Mouse (Mus musculus) macrophage (primary cell): Measurements from ENCODE around the gene Olfr1298. TPM values are rescaled to one million over a fixed set of nuclear protein-coding genes. Genes with fewer than 3 reads are reported as not detected.

Experiments used
- H3K27ac ChIP-seq: fragments of 350-480 bp; formaldehyde crosslinking; 2 replicates; pipeline ENCODE4 v1.9.0; 2021
- H3K36me3 ChIP-seq: fragments of 350-480 bp; formaldehyde crosslinking; 2 replicates; pipeline ENCODE4 v1.9.0; 2021; ENCODE audit errors: inconsistent target
- H3K4me3 ChIP-seq: fragments of 350-480 bp; formaldehyde crosslinking; 2 replicates; pipeline ENCODE4 v1.9.0; 2021; ENCODE audit errors: inconsistent target
- H3K79me2 ChIP-seq: fragments of 350-480 bp; formaldehyde crosslinking; 2 replicates; pipeline ENCODE4 v1.9.0; 2021; ENCODE audit errors: inconsistent target
- WGBS: methylation state at CpG from one replicate; pipeline ENCODE4 v1.1.7; 2026; ENCODE audit warnings: inconsistent platforms; ENCODE audit not compliant: missing documents; 5-methylcytosine and 5-hydroxymethylcytosine counted together
- polyA plus RNA-seq: library from polyadenylated mRNA; stranded (reverse); fragments of 250-400 nt; gene quantifications from 3 replicates; pipeline ENCODE4 v1.2.4, GENCODE M21; 2018; ENCODE audit warnings: inconsistent platforms
- total RNA-seq, 78 experiments: library from RNA; depleted of rRNA; stranded (reverse); fragments of 250-400 nt; gene quantifications; 1 replicate in 9 of 78; 2 replicates in 24 of 78; 3 replicates in 43 of 78; 4 replicates in 2 of 78; pipeline ENCODE4 v1.2.4; 2018; ENCODE audit warnings: inconsistent platforms in 56 of 78

Gene Olfr1298
- total RNA-seq (2018; cell fraction: chromatin; rRNA removed): not detected
- total RNA-seq (2018; cell fraction: cytosol; rRNA removed): not detected
- total RNA-seq (2018; cell fraction: nucleus; rRNA removed): not detected
- not detected in 3 replicates for polyA plus RNA-seq

DNA sequence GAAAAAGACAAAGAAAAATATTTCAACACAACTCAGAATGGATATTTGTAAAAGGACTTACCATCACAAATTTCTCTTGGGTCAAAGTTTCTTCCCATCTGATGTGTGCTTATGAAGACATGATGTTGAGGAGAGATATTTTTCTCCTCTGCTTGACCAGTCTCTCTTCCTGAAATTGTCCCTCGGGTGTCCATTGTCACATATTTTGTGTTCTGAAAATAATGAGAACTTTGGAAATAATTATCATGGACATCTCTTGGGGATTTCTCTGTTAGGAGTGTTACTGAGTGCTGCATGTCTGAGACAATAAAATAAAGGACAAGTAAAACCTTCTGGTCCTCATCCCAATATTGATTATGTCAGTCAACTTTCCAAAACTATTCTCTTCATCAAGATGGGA is at the start of gene Olfr1298:
Gene Olfr1298, minus strand, starts transcription at position 101 of the 400 bp plus-strand sequence.
- no peak within 1 kb of the TSS for H3K4me3 ChIP-seq
- no peak within 1 kb of the TSS for H3K27ac ChIP-seq
- WGBS: 86% methylated on average over 1 of the region's 1 CpGs
- H3K36me3 ChIP-seq: no peaks in the 10 kb centered on the region
- H3K79me2 ChIP-seq: no peaks in the 10 kb centered on the region

DNA sequence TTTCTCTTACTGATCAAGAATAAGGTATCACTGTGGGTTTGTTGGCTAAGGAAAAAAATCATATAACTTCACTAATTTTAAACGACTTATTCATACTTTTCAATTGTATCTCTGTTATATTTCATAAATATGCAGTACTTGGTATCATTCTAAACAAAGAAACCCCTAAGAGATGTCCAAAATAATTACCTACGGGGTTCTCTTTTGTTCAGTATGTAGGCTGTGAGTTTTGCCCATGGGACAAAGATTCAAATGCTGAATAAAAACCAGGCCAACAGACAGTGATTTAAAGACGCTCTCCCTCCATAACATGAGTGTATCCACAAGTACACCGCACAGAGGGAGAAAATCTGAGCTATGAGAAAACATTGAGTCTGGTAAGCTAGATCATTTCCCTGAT is 12.1 kb upstream of the Olfr1298 start, which contains the start of gene Olfr1299:
Gene Olfr1299, plus strand, starts transcription at position 301 of the 400 bp plus-strand sequence.
- 78% methylated on average over 4 of the region's 4 CpGs for WGBS
- Histone ChIP-seq H3K4me3 (no peak within 1 kb of the TSS), H3K79me2 (no peaks in the 10 kb centered on the region), H3K36me3 (no peaks in the 10 kb centered on the region), H3K27ac (no peak within 1 kb of the TSS)

DNA sequence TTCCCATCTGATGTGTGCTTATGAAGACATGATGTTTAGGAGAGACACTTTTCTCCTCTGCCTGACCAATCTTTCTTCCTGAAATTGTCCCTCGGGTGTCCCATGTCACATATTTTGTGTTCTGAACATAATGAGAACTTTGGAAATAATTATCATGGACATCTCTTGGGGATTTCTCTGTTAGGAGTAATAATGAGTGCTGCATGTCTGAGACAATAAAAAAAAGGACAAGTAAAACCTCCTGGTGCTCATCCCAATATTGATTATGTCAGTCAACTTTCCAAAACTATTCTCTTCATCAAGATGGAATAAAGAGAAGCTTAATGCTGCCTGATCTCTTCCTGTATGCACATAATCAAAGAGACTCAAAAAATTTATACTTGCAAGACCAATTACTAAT is 22.6 kb downstream of the Olfr1298 start, which contains the start of gene Olfr1297:
Gene Olfr1297, minus strand, starts transcription at position 101 of the 400 bp plus-strand sequence.
- 63% methylated on average over 1 of the region's 1 CpGs for WGBS

More for the DNA sequence above, 22.6 kb downstream of the Olfr1298 start, which contains the start of gene Olfr1297:
- no peaks in the 10 kb centered on the region for H3K79me2 ChIP-seq
- H3K36me3 ChIP-seq: no peaks in the 10 kb centered on the region
- no peak within 1 kb of the TSS for H3K27ac ChIP-seq
- H3K4me3 ChIP-seq: no peak within 1 kb of the TSS

Other genes starting within 250 kb of the Olfr1298 start
- gene Olfr1286, start 226.1 kb downstream of the Olfr1298 start, polyA plus RNA-seq: not detected in 3 replicates
- gene Olfr1287, start 200.1 kb downstream of the Olfr1298 start, polyA plus RNA-seq: not detected in 3 replicates
- not detected in 3 replicates for gene Olfr1288, start 175.1 kb downstream of the Olfr1298 start, polyA plus RNA-seq
- gene Olfr1289, start 168.4 kb downstream of the Olfr1298 start, polyA plus RNA-seq: not detected in 3 replicates
- not detected in 3 replicates for gene Olfr1290, start 155.4 kb downstream of the Olfr1298 start, polyA plus RNA-seq
- gene Olfr1291-ps1, start 152.0 kb downstream of the Olfr1298 start, polyA plus RNA-seq: not detected in 3 replicates
- gene Olfr1293-ps, start 124.0 kb downstream of the Olfr1298 start, polyA plus RNA-seq: not detected in 3 replicates
- not detected in 3 replicates for gene Olfr1294, start 108.9 kb downstream of the Olfr1298 start, polyA plus RNA-seq
- gene Olfr1295, start 79.5 kb downstream of the Olfr1298 start, polyA plus RNA-seq: not detected in 3 replicates
- gene Olfr1297, start 22.7 kb downstream of the Olfr1298 start, polyA plus RNA-seq: not detected in 3 replicates
- not detected in 3 replicates for gene Olfr1299, start 12.2 kb upstream of the Olfr1298 start, polyA plus RNA-seq
- not detected in 3 replicates for gene Olfr1301, start 101.8 kb upstream of the Olfr1298 start, polyA plus RNA-seq
- gene Olfr1302, start 128.2 kb upstream of the Olfr1298 start, polyA plus RNA-seq: not detected in 3 replicates
- not detected in 3 replicates for gene Olfr1303, start 171.1 kb upstream of the Olfr1298 start, polyA plus RNA-seq
- gene Olfr1305, start 227.9 kb upstream of the Olfr1298 start, polyA plus RNA-seq: not detected in 3 replicates